Mouse (Mus musculus) stomach, embryonic 16.5 days (tissue): ENCODE results near the gene Qk. TPM values are rescaled to one million over a fixed set of nuclear protein-coding genes. Genes with fewer than 3 reads are reported as not detected.

ENCODE experiments used
- ATAC-seq: fragments of 200-750 bp; cut with Nextera tagmentation; 2 replicates; pipeline ENCODE4 v1.8.0; 2017; ENCODE audit warnings: moderate number of reproducible peaks, moderate TSS enrichment; ENCODE audit not compliant: insufficient read depth, low FRiP score
- H3K27ac ChIP-seq: fragments of 300-500 bp; sonication (generic); 2 replicates; pipeline ENCODE4 v1.5.1; 2014; ENCODE audit warnings: low read length
- H3K27me3 ChIP-seq: fragments of 300-500 bp; sonication (generic); 2 replicates; pipeline ENCODE4 v1.6.1; 2014; ENCODE audit warnings: low read length, control low read depth, mixed read lengths; ENCODE audit not compliant: control insufficient read depth, insufficient read depth
- H3K36me3 ChIP-seq: fragments of 300-500 bp; sonication (generic); 2 replicates; pipeline ENCODE4 v1.6.1; 2014; ENCODE audit warnings: low read length; ENCODE audit not compliant: control insufficient read depth, insufficient read depth
- H3K4me1 ChIP-seq: fragments of 300-500 bp; sonication (generic); 2 replicates; pipeline ENCODE4 v1.6.1; 2014; ENCODE audit warnings: low read length, control low read depth, mixed read lengths; ENCODE audit not compliant: control insufficient read depth, insufficient read depth
- H3K4me2 ChIP-seq: fragments of 300-500 bp; sonication (generic); 2 replicates; pipeline ENCODE4 v1.6.1; 2014; ENCODE audit warnings: low read depth, low read length, mixed read lengths
- H3K4me3 ChIP-seq: fragments of 300-500 bp; sonication (generic); replicated peaks from 2 replicates; pipeline ENCODE4 v1.5.1; 2014; ENCODE audit warnings: mild to moderate bottlenecking, low read length
- H3K9ac ChIP-seq: fragments of 300-500 bp; sonication (generic); 2 replicates; pipeline ENCODE4 v1.6.1; 2014; ENCODE audit warnings: low read length
- H3K9me3 ChIP-seq: fragments of 300-500 bp; sonication (generic); replicated peaks from 2 replicates; pipeline ENCODE4 v1.6.1; 2016; ENCODE audit warnings: low read length, control low read depth; ENCODE audit not compliant: control insufficient read depth
- WGBS: fragments of 180-500 bp; shearing (Covaris S2); extraction: QIAGEN DNeasy Blood & Tissue Kit; methylation state at CpG from one replicate; pipeline ENCODE4 v1.1.7; 2014; 5-methylcytosine and 5-hydroxymethylcytosine counted together
- polyA plus RNA-seq: library from polyadenylated mRNA; unstranded; fragments of >200 nt; fragmentation: Nextera tagmentation; extraction: Ambion mirVana; gene quantifications from 2 replicates; pipeline ENCODE4 v1.2.1, GENCODE M21; 2015

Gene Qk
- polyA plus RNA-seq, 1 experiment from 2014 or later: 17.1 TPM

GRCm38 (mm10) chr17:10318561-10319430 lies 858 bp downstream of the Qk start:
- Histone ChIP-seq H3K27me3 (no peaks in the 10 kb centered on the region), H3K27ac (peak overlapping the region; percentile 99), H3K4me3 (peak overlapping the region; percentile 89), H3K4me1 (peaks cover 6% of the 10 kb centered on the region), H3K9me3 (no peaks in the 10 kb centered on the region), H3K4me2 (peak overlapping the region; percentile 72), H3K36me3 (no peaks in the 10 kb centered on the region), H3K9ac (peak overlapping the region; percentile 98)
- under 1% methylated on average over 98 of the region's 153 CpGs for WGBS
- ATAC-seq: peak; percentile 72

GRCm38 (mm10) chr17:10317981-10318551 lies 1.6 kb downstream of the Qk start:
- H3K9ac ChIP-seq: peak overlapping the region; percentile 98
- H3K4me3 ChIP-seq: peak overlapping the region; percentile 89
- no peaks in the 10 kb centered on the region for H3K36me3 ChIP-seq
- peak; percentile 31; the same call in 1 of the 2 replicates for ATAC-seq
- no peaks in the 10 kb centered on the region for H3K9me3 ChIP-seq
- no peaks in the 10 kb centered on the region for H3K27me3 ChIP-seq
- peaks cover 6% of the 10 kb centered on the region for H3K4me1 ChIP-seq
- peak overlapping the region; percentile 99 for H3K27ac ChIP-seq
- WGBS: under 1% methylated on average over 42 of the region's 46 CpGs
- H3K4me2 ChIP-seq: peak overlapping the region; percentile 72

DNA sequence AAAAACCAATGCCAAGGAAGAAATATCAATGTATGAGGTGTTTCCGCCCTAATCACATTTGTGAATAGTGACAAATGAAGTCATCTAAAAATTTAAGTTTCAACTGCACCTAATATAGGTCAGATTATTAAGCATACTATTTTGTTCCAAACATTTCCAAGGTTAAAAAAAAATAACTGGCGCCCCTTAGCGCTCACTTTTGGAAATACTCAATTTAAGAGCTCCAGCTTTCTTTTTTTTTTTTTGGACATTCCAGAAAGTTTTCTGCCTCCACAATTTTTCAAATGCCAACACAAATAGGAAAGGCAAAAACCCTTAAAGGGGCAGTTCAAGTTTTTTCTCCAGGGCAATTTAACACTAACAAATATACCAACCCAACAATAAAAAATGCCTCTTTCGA lies 2.5 kb downstream of the Qk start:
- Histone ChIP-seq H3K27me3 (no peaks in the 10 kb centered on the region), H3K4me1 (peaks cover 7% of the 10 kb centered on the region), H3K36me3 (no peaks in the 10 kb centered on the region), H3K4me3 (peak overlapping the region; percentile 89), H3K9ac (peak overlapping the region; percentile 98), H3K27ac (peak overlapping the region; percentile 99), H3K9me3 (no peaks in the 10 kb centered on the region), H3K4me2 (peak overlapping the region; percentile 72)
- 5% methylated on average over 4 of the region's 4 CpGs for WGBS
- no peak for ATAC-seq

DNA sequence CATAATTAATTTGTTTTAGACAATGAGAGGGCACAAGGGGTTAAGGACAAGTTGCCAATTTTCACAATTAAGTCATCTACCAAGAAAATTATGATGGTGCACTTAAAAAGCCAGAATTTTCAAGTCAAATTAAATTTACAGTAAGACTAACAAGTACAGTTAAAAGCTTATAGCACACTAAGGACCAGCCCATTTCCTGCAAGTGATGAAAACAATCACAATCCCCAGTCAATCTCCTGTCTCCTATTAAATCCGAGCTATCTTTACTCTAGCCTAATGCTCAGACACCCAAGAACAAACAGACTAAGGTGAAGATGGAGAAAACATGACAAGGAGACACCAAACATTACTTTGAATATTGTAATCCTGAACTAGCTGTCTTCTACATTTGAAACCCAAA lies 3.2 kb downstream of the Qk start:
- no peak for ATAC-seq
- Histone ChIP-seq H3K4me2 (peak overlapping the region; percentile 56), H3K36me3 (no peaks in the 10 kb centered on the region), H3K27me3 (no peaks in the 10 kb centered on the region), H3K9me3 (no peaks in the 10 kb centered on the region), H3K9ac (no peak overlapping the region), H3K4me3 (peak overlapping the region; percentile 38), H3K4me1 (peaks cover 9% of the 10 kb centered on the region), H3K27ac (no peak overlapping the region)
- 0% methylated on average over 1 of the region's 1 CpGs for WGBS

DNA sequence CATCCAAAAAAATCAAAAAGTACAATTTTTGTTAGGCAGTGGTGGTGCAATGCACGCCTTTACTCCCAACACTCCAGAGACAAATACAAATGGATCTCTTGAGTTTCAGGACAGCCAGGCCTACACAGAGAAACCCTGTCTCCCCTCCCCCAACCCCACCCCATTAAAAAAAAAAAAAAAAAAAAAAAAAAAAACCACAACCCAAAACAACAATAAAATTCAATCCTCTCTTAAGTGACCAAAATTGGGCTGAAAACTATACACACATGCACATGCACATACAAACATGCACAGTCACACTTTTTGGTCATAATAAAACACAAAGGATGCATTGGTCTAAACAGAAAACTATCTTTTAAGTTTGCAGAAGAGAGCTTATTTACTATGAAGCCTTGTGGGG lies 9.6 kb downstream of the Qk start:
- no peaks in the 10 kb centered on the region for H3K9me3 ChIP-seq
- no peak overlapping the region for H3K4me2 ChIP-seq
- no peak overlapping the region for H3K27ac ChIP-seq
- H3K4me1 ChIP-seq: peaks cover 15% of the 10 kb centered on the region
- no peak overlapping the region for H3K4me3 ChIP-seq
- no peak overlapping the region for H3K9ac ChIP-seq
- WGBS: 64% methylated on average over 1 of the region's 1 CpGs
- H3K27me3 ChIP-seq: no peaks in the 10 kb centered on the region
- H3K36me3 ChIP-seq: no peaks in the 10 kb centered on the region
- no peak for ATAC-seq

DNA sequence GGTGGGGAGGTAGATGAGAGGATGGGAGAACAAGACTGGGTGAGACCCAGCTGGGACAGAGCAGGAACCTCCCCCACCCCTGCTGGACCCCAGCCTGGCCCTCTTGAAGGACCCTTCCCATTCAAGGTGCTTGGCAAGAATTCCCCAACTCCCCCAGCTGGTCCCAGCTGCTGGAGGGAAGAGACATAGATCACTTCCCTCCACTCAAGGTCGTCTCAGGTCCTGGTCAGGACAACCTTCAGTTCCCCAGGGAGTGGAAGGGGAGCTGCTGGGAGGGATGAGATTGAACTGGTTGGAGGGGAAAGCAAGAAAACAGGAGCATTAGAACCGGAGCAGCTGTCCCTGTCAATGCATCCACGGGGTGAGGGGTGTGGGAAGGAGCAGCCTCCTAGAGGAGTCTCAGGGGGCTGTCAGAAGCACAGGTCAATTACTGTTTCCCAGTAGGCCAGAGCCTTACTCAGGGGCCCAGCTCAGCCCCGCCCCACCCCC lies 10.5 kb downstream of the Qk start:
- H3K27me3 ChIP-seq: no peaks in the 10 kb centered on the region
- H3K9ac ChIP-seq: no peak overlapping the region
- H3K4me3 ChIP-seq: no peak overlapping the region
- no peaks in the 10 kb centered on the region for H3K9me3 ChIP-seq
- 34% methylated on average over 4 of the region's 4 CpGs for WGBS
- H3K4me1 ChIP-seq: peaks cover 13% of the 10 kb centered on the region
- no peak overlapping the region for H3K4me2 ChIP-seq
- no peak overlapping the region for H3K27ac ChIP-seq
- no peak for ATAC-seq
- H3K36me3 ChIP-seq: no peaks in the 10 kb centered on the region

DNA sequence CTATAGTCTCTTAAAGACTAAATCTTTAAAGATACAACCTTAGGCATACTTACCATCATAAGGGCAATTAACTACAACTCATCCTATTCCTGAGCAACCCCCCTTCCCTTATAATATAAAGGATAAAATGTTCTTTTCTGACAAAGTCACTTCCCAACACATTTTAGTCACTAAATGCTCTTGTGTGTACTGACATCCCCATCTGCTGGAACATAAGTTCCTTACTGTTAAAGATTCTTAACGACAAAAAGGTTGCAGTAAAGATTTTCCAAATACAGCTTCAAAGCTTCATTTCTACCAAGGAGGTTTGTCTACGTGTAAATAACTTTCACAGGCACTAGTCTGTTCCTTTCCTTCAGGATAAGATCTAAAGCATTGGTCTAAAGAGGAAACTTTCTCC lies 13.2 kb downstream of the Qk start:
- Histone ChIP-seq H3K4me3 (no peak overlapping the region), H3K4me2 (no peak overlapping the region), H3K9me3 (no peaks in the 10 kb centered on the region), H3K9ac (no peak overlapping the region), H3K27ac (no peak overlapping the region), H3K27me3 (no peaks in the 10 kb centered on the region), H3K36me3 (no peaks in the 10 kb centered on the region), H3K4me1 (peaks cover 13% of the 10 kb centered on the region)
- 61% methylated on average over 2 of the region's 2 CpGs for WGBS
- no peak for ATAC-seq

DNA sequence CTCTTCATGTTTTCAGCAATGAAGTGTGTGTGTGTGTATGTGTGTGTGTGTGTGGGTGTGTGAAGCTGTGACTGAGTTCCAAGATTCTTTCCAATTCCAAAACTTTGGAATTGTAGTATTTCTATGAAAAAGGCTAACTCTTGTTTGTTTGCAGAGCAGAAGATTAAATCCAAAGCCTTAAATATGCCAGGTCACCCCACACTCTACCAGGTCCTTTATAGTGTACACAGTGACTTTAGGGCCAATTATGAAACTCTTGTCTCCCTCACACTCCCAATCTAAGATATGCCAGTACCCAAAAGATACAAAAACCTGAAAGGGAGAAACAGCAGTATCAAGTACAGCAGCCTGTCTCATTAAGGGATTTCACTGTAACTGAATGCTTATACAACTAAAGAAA lies 15.7 kb downstream of the Qk start:
- no peak for ATAC-seq
- H3K27me3 ChIP-seq: no peaks in the 10 kb centered on the region

More for the DNA sequence above, 15.7 kb downstream of the Qk start:
- no peak overlapping the region for H3K27ac ChIP-seq
- H3K4me2 ChIP-seq: no peak overlapping the region
- no peaks in the 10 kb centered on the region for H3K36me3 ChIP-seq
- H3K4me1 ChIP-seq: peaks cover 10% of the 10 kb centered on the region
- H3K4me3 ChIP-seq: no peak overlapping the region
- no peaks in the 10 kb centered on the region for H3K9me3 ChIP-seq
- no peak overlapping the region for H3K9ac ChIP-seq
